In genomic region chrX:12128165-12129083, GRCm38 (mm10) we compare ENCODE assay signal across 8 mouse cellular contexts. TPM values are rescaled to one million over a fixed set of nuclear protein-coding genes. Genes with fewer than 3 reads are reported as not detected.
A peak's percentile ranks its signal among the peaks of the same experiment; 100 is the strongest.
DNase-seq lines count a peak whose midpoint lies in the region; ATAC-seq and TF ChIP-seq lines count a peak whose summit lies in the region.

No protein-coding gene starts in this region.

- peak overlapping the region; percentile 85 for H3K27ac ChIP-seq in forebrain, embryonic 14.5 days (ENCODE audit: low read depth, low read length)
- peak overlapping the region; percentile 86 for H3K27ac ChIP-seq in hindbrain, embryonic 15.5 days (replicated peaks)
- H3K27ac ChIP-seq in liver, embryonic 16.5 days (ENCODE audit: low read length): no peak overlapping the region
- H3K27ac ChIP-seq in neural tube, embryonic 13.5 days (replicated peaks): peak overlapping the region; percentile 97

- TF ChIP-seq CTCF in Patski (IDR thresholded peaks at IDR 0.05): no peak

- H3K9me3 ChIP-seq in forebrain, embryonic 14.5 days (replicated peaks; ENCODE audit: control insufficient read depth, low read length): no peaks in the 10 kb centered on the region
- H3K9me3 ChIP-seq in hindbrain, embryonic 15.5 days: no peaks in the 10 kb centered on the region
- H3K9me3 ChIP-seq in liver, embryonic 16.5 days (replicated peaks; ENCODE audit: control insufficient read depth, low read length): no peaks in the 10 kb centered on the region
- no peaks in the 10 kb centered on the region for H3K9me3 ChIP-seq in neural tube, embryonic 13.5 days

- peak overlapping the region; percentile 82 for H3K9ac ChIP-seq in forebrain, embryonic 14.5 days (ENCODE audit: low read length)
- peak overlapping the region; percentile 65 for H3K9ac ChIP-seq in hindbrain, embryonic 15.5 days
- no peak overlapping the region for H3K9ac ChIP-seq in liver, embryonic 16.5 days (ENCODE audit: low read depth, low read length)
- H3K9ac ChIP-seq in neural tube, embryonic 13.5 days: peak overlapping the region; percentile 90

- H3K4me1 ChIP-seq in forebrain, embryonic 14.5 days (ENCODE audit: control insufficient read depth, insufficient read depth, low read length): peaks cover 3% of the 10 kb centered on the region
- H3K4me1 ChIP-seq in hindbrain, embryonic 15.5 days (replicated peaks): peaks cover 34% of the 10 kb centered on the region
- no peaks in the 10 kb centered on the region; the same call in 1 of the 2 replicates for H3K4me1 ChIP-seq in liver, embryonic 16.5 days (ENCODE audit: control insufficient read depth, low read depth, low read length)
- peaks cover 75% of the 10 kb centered on the region for H3K4me1 ChIP-seq in neural tube, embryonic 13.5 days (replicated peaks)

- H3K36me3 ChIP-seq in forebrain, embryonic 14.5 days (ENCODE audit: control insufficient read depth, insufficient read depth, low read length): no peaks in the 10 kb centered on the region
- no peaks in the 10 kb centered on the region for H3K36me3 ChIP-seq in hindbrain, embryonic 15.5 days
- no peaks in the 10 kb centered on the region for H3K36me3 ChIP-seq in liver, embryonic 16.5 days (ENCODE audit: control insufficient read depth, insufficient read depth)
- H3K36me3 ChIP-seq in neural tube, embryonic 13.5 days: no peaks in the 10 kb centered on the region

- H3K4me3 ChIP-seq in forebrain, embryonic 14.5 days (ENCODE audit: low read depth, low read length): peak overlapping the region; percentile 50
- H3K4me3 ChIP-seq in hindbrain, embryonic 15.5 days: peak overlapping the region; percentile 60
- H3K4me3 ChIP-seq in liver, embryonic 16.5 days (ENCODE audit: low read depth, low read length): peak overlapping the region; percentile 56
- peak overlapping the region; percentile 54 for H3K4me3 ChIP-seq in neural tube, embryonic 13.5 days

- POLR2A ChIA-PET in Patski (lab: Charles Lee): interaction anchor here (2.6 kb wide), 1 partner anchor 41 kb away, joined by 7 read pairs; no protein-coding TSS in a partner anchor

- peak overlapping the region; percentile 61 for H3K4me2 ChIP-seq in forebrain, embryonic 14.5 days (ENCODE audit: low read length)
- peak overlapping the region; percentile 67 for H3K4me2 ChIP-seq in hindbrain, embryonic 15.5 days
- H3K4me2 ChIP-seq in liver, embryonic 16.5 days (ENCODE audit: low read depth, low read length): peak overlapping the region; percentile 53
- H3K4me2 ChIP-seq in neural tube, embryonic 13.5 days: peak overlapping the region; percentile 62

- peak; percentile 48 for ATAC-seq in Patski
- peak; percentile 76 for ATAC-seq in forebrain, embryonic 14.5 days
- ATAC-seq in hindbrain, embryonic 15.5 days (ENCODE audit: low FRiP score, low read depth): peak; percentile 73
- ATAC-seq in liver, embryonic 16.5 days (ENCODE audit: low read depth): 0 out of 2 replicates have a peak, but pooled peaks have one; percentile 26
- ATAC-seq in neural tube, embryonic 13.5 days (ENCODE audit: low read depth): peak; percentile 72

- CTCF ChIA-PET in Patski (lab: Charles Lee): no interaction called here

- WGBS in forebrain, embryonic 14.5 days: 4% methylated on average over 39 of the region's 72 CpGs
- WGBS in hindbrain, embryonic 15.5 days: 3% methylated on average over 42 of the region's 72 CpGs
- WGBS in liver, embryonic 16.5 days (ENCODE audit: insufficient replicate concordance): 4% methylated on average over 51 of the region's 72 CpGs
- WGBS in neural tube, embryonic 13.5 days: 2% methylated on average over 54 of the region's 72 CpGs

- peak; percentile 47 for DNase-seq in gastrocnemius, adult 18-20 months (ENCODE audit: low spot score)
- DNase-seq in gastrocnemius, adult 8-10 months (ENCODE audit: low spot score in 2 of 2): no peak
- peak; percentile 41 for DNase-seq in Patski (ENCODE audit: low read depth, low spot score)
- DNase-seq in forebrain, embryonic 14.5 days (ENCODE audit: low spot score): peak; percentile 83
- DNase-seq in layer of hippocampus, postnatal 36 days: no peak

- in situ Hi-C loops in Patski (cut with MboI; ENCODE audit: low pct_unique_long_range_greater_than_20kb): loop anchor here (5.0 kb wide), 1 partner anchor 36 kb away; no protein-coding TSS in a partner anchor

- peaks cover 41% of the 10 kb centered on the region for H3K27me3 ChIP-seq in Patski
- peaks cover 19% of the 10 kb centered on the region; the same call in 1 of the 2 replicates for H3K27me3 ChIP-seq in forebrain, embryonic 14.5 days (replicated peaks; ENCODE audit: control insufficient read depth, insufficient read depth, low read length)
- H3K27me3 ChIP-seq in hindbrain, embryonic 15.5 days: peaks cover 66% of the 10 kb centered on the region
- peaks cover 83% of the 10 kb centered on the region for H3K27me3 ChIP-seq in liver, embryonic 16.5 days (ENCODE audit: control insufficient read depth, insufficient read depth, low read depth, low read length)
- H3K27me3 ChIP-seq in neural tube, embryonic 13.5 days: peaks cover 91% of the 10 kb centered on the region

RNA-seq across cellular contexts. Expression of gene Bcor, which starts 31.7 kb away (rescaled TPM):
- total RNA-seq in gastrocnemius, adult 18-20 months (2021): 10 to 100 TPM; 13.4 to 18.4 TPM
- 10 to 100 TPM; 13.2 to 17.4 (median 14.1) TPM for total RNA-seq in gastrocnemius, adult 8-10 months (2022)
- 19.8 TPM for polyA plus RNA-seq in Patski (2021)
- 17.5 and 18.8 TPM in 2 replicates for polyA plus RNA-seq in forebrain, embryonic 14.5 days (2014; fragmentation: Nextera tagmentation; extraction: Ambion mirVana)
- polyA plus RNA-seq in hindbrain, embryonic 15.5 days (2015; fragmentation: Nextera tagmentation; extraction: Ambion mirVana): 13.0 and 15.8 TPM in 2 replicates
- 4.5 and 4.9 TPM in 2 replicates for polyA plus RNA-seq in liver, embryonic 16.5 days (2015; fragmentation: Nextera tagmentation; extraction: Ambion mirVana)
- 17.9 and 18.4 TPM in 2 replicates for polyA plus RNA-seq in neural tube, embryonic 13.5 days (2015; fragmentation: Nextera tagmentation; extraction: Ambion mirVana)
- 10 to 100 TPM; 16.9 to 19.3 TPM for total RNA-seq in layer of hippocampus, postnatal 36 days (2021)

Comparison
In these comparisons a context has a peak if more than half of its experiments do, and no peak if none do; other contexts are left out.
1. DNase-seq: peak in gastrocnemius, adult 18-20 months (single experiment), Patski (single experiment) and forebrain, embryonic 14.5 days (single experiment); none in gastrocnemius, adult 8-10 months (0 of 2) and layer of hippocampus, postnatal 36 days (0 of 2).
2. ATAC-seq: peak in every context shown above with its lines; median percentile 76 in forebrain, embryonic 14.5 days; 73 in hindbrain, embryonic 15.5 days; 72 in neural tube, embryonic 13.5 days; 48 in Patski; 26 in liver, embryonic 16.5 days.
3. Peak in every context shown above with its lines, with median percentiles within 50 percentile points of each other: H3K4me2 ChIP-seq and H3K4me3 ChIP-seq.